Comparison of ENCODE assay signal across 8 mouse cellular contexts in the genomic region with DNA sequence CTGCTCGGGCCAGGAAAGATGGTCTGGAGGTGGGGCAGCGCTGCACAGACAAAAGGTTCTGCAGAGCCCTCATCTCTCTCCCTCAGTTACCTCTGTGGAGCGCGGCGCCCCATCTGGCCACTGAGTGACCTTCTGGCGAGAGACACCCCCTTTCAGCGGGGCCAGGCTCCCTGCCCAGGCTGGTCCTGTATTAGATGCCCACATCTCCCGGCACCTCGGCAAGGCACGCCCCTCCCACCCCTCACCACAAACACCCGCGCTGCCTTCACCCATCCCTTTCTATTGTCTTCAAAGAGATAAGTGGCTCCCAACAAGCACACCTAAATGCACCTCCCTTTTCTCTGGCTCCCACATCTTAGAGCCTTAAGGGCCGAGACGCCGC.
DNase-seq lines count a peak whose midpoint lies in the region; ATAC-seq and TF ChIP-seq lines count a peak whose summit lies in the region.

No protein-coding gene starts in this region.

- peaks cover 17% of the 10 kb centered on the region for H3K4me1 ChIP-seq in forebrain, embryonic 16.5 days (replicated peaks; ENCODE audit: control insufficient read depth, insufficient read depth, low read length)
- H3K4me1 ChIP-seq in midbrain, embryonic 10.5 days = peaks cover 23% of the 10 kb centered on the region
- H3K4me1 ChIP-seq in lung, postnatal 0 days (ENCODE audit: insufficient read depth, low read depth, low read length) = no peaks in the 10 kb centered on the region

- peak overlapping the region; percentile 60 for H3K4me3 ChIP-seq in forebrain, embryonic 16.5 days (replicated peaks; ENCODE audit: low read length)
- H3K4me3 ChIP-seq in midbrain, embryonic 10.5 days = peak overlapping the region; percentile 78
- no peak overlapping the region; the same call in 1 of the 2 replicates for H3K4me3 ChIP-seq in lung, postnatal 0 days (ENCODE audit: low read depth, low read length)

- peak; percentile 21 to 29 for DNase-seq in layer of hippocampus, adult 8-10 months (ENCODE audit: low spot score in 2 of 2)
- no peak for DNase-seq in layer of hippocampus, adult 11-12 months (ENCODE audit: low spot score)
- DNase-seq in cerebellum, adult 9-10 months = peak; percentile 90
- DNase-seq in midbrain, embryonic 10.5 days (ENCODE audit: low spot score) = peak; percentile 48
- no peak for DNase-seq in lung, postnatal 0 days (ENCODE audit: low spot score)

- peak; percentile 45 for ATAC-seq in forebrain, embryonic 16.5 days
- ATAC-seq in erythroid progenitor cell, adult 5-6 weeks (replicated peaks; ENCODE audit: low FRiP score, poor library complexity, severe bottlenecking) = no peak
- no peak for ATAC-seq in erythroblast, adult 5-6 weeks (replicated peaks; ENCODE audit: low FRiP score, poor library complexity, severe bottlenecking)
- ATAC-seq in lung, postnatal 0 days = no peak

- no peak for TF ChIP-seq CTCF in lung, postnatal 0 days (IDR thresholded peaks at IDR 0.05)

- 3% methylated on average over 15 of the region's 15 CpGs for WGBS in forebrain, embryonic 16.5 days
- WGBS in midbrain, embryonic 10.5 days = 1% methylated on average over 15 of the region's 15 CpGs
- 2% methylated on average over 14 of the region's 15 CpGs for WGBS in lung, postnatal 0 days

- H3K27ac ChIP-seq in forebrain, embryonic 16.5 days (ENCODE audit: low read length) = peak overlapping the region; percentile 85
- peak overlapping the region; percentile 76 for H3K27ac ChIP-seq in midbrain, embryonic 10.5 days (replicated peaks)
- H3K27ac ChIP-seq in lung, postnatal 0 days (ENCODE audit: low read length) = no peak overlapping the region

- TF ChIP-seq EP300 in lung, postnatal 0 days (IDR thresholded peaks at IDR 0.05) = no peak

- no peaks in the 10 kb centered on the region for H3K9me3 ChIP-seq in forebrain, embryonic 16.5 days (ENCODE audit: control insufficient read depth, low read length)
- no peaks in the 10 kb centered on the region for H3K9me3 ChIP-seq in midbrain, embryonic 10.5 days (replicated peaks)
- no peaks in the 10 kb centered on the region for H3K9me3 ChIP-seq in lung, postnatal 0 days (ENCODE audit: low read length)

- H3K9ac ChIP-seq in forebrain, embryonic 16.5 days (replicated peaks; ENCODE audit: low read depth, low read length) = peak overlapping the region; percentile 93
- no peak overlapping the region for H3K9ac ChIP-seq in lung, postnatal 0 days (replicated peaks; ENCODE audit: low read depth)

- H3K4me2 ChIP-seq in forebrain, embryonic 16.5 days (ENCODE audit: low read length) = peak overlapping the region; percentile 85
- H3K4me2 ChIP-seq in lung, postnatal 0 days (replicated peaks; ENCODE audit: low read depth, low read length) = no peak overlapping the region

- no peaks in the 10 kb centered on the region for H3K27me3 ChIP-seq in forebrain, embryonic 16.5 days (replicated peaks; ENCODE audit: control insufficient read depth, insufficient read depth, low read length)
- H3K27me3 ChIP-seq in midbrain, embryonic 10.5 days (ENCODE audit: low read depth, poor library complexity, severe bottlenecking) = peaks cover 45% of the 10 kb centered on the region
- H3K27me3 ChIP-seq in lung, postnatal 0 days (replicated peaks; ENCODE audit: insufficient read depth, low read length) = peaks cover 20% of the 10 kb centered on the region

- H3K36me3 ChIP-seq in forebrain, embryonic 16.5 days (ENCODE audit: control insufficient read depth, insufficient read depth) = no peaks in the 10 kb centered on the region; the same call in 1 of the 2 replicates
- no peaks in the 10 kb centered on the region for H3K36me3 ChIP-seq in midbrain, embryonic 10.5 days
- H3K36me3 ChIP-seq in lung, postnatal 0 days (ENCODE audit: insufficient read depth, low read length) = no peaks in the 10 kb centered on the region

Comparison
In these comparisons a context has a peak if more than half of its experiments do, and no peak if none do; other contexts are left out.
1. DNase-seq: peak in layer of hippocampus, adult 8-10 months (2 of 2), cerebellum, adult 9-10 months (single experiment) and midbrain, embryonic 10.5 days (single experiment); none in layer of hippocampus, adult 11-12 months (single experiment) and lung, postnatal 0 days (single experiment).